Mouse (Mus musculus) lung, postnatal 0 days (tissue): ENCODE measurements around the gene Ppm1l.

Source experiments
- CTCF ChIP-seq: IDR thresholded peaks from 2 replicates; pipeline ENCODE4 v1.5.1; 2016; ENCODE audit warnings: antibody characterized with exemption, mild to moderate bottlenecking
- EP300 ChIP-seq: IDR thresholded peaks from 2 replicates; pipeline ENCODE4 v1.6.1; 2016; ENCODE audit warnings: antibody characterized with exemption, mild to moderate bottlenecking, control low read depth

DNA sequence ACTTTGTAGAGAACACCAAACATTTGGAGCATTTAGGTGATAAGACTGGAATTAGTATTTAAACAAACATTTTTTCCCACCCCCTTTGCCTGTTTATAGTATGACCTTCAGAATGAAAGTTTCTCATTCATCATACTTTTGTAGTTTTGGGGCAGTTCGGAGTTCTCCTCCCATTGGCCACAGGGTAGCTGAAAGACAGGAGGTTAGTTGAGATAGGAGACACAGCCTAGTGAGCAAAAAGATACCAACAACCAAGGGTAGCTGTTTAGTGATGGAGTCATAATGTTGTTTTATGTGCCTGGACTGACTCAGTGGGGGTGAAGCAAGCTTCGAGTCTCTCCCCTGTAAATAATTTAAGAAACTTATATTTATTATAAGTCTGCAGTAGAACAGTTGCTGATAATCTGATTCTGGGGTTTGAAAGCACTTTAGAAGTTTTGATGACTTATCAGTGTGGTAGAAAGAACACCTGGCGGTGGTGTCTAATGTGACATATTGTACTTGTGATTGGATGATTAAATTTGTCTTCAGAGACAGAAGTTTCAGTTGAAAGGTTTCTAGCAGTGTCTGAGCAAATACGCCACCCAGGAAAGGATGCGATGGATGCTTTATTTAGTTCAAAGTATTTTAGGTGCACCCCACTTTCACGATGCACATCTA is 2.5 kb downstream of the Ppm1l start:
- TF ChIP-seq EP300 (no peak; the same call in none of the 2 replicates), CTCF (no peak)
